ENCODE assay signal across 11 mouse cellular contexts in the genomic region with DNA sequence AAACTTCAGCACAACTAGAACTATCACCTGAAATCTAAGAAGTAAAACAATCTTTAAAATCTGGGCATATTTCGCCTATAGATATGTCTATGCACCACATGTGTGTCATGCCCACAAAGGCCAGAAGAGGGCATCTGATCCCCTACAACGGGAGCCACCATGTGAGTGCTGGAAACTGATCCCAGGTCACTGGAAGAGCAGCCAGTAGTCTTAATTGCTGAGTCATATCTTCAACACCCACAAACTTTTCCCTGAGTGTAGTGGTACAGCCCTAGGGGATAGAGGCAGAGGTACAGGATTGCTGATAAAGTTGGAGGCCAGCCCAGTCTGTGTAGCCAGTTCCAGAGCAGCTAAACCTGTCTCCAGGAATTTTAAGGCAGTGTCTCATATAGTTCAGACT. TPM values are rescaled to one million over a fixed set of nuclear protein-coding genes. Genes with fewer than 3 reads are reported as not detected.
DNase-seq lines count a peak whose midpoint lies in the region; ATAC-seq and TF ChIP-seq lines count a peak whose summit lies in the region.
"Had no signal": no experiment of that assay in that cellular context is flagged by ENCODE, and none has a peak within 500 bp of the region (broad histone marks: within the 10 kb centered on the region; RNA-seq: fewer than 3 reads in every experiment).

No protein-coding gene starts in this region.

- TF ChIP-seq CTCF in bone marrow macrophage, adult 2 months (IDR thresholded peaks at IDR 0.05; ENCODE audit: low read depth, low read length): 0 out of 2 replicates have a peak, but pooled peaks have one; percentile 17

- TF ChIP-seq POLR2A in bone marrow macrophage, adult 2 months (IDR thresholded peaks at IDR 0.05; ENCODE audit: borderline replicate concordance, low read depth, low read length): no peak

- DNase-seq in kidney, postnatal 4 days: peak; percentile 43 to 47
- DNase-seq in kidney, adult 11 months: no peak
- peak; percentile 76 for DNase-seq in ES-CJ7 (ENCODE audit: low read depth, low spot score)
- peak; percentile 19 for DNase-seq in lung, postnatal 10 days
- DNase-seq in layer of hippocampus, postnatal 14 days (ENCODE audit: low spot score in 2 of 2): no peak
- DNase-seq: adrenal gland, postnatal 25 days had no signal

- ATAC-seq in cerebellum, adult (ENCODE audit: insufficient number of reproducible peaks, low FRiP score, low TSS enrichment): no peak

- no peak overlapping the region for H3K27ac ChIP-seq in bone marrow macrophage, adult 2 months (ENCODE audit: insufficient read depth, low read depth, low read length)
- H3K27ac ChIP-seq: embryonic facial prominence, embryonic 13.5 days; heart, embryonic 13.5 days had no signal

- no peaks in the 10 kb centered on the region for H3K4me1 ChIP-seq in bone marrow macrophage, adult 2 months (ENCODE audit: control insufficient read depth, insufficient read depth, low read length)
- H3K4me1 ChIP-seq: embryonic facial prominence, embryonic 13.5 days; heart, embryonic 13.5 days had no signal

- H3K4me3 ChIP-seq in bone marrow macrophage, adult 2 months (ENCODE audit: insufficient read depth, low read length): no peak overlapping the region
- H3K4me3 ChIP-seq: embryonic facial prominence, embryonic 13.5 days; heart, embryonic 13.5 days had no signal

RNA-seq across cellular contexts. Expression of a gene that starts 11.6 kb away (rescaled TPM):
- 15.8 and 17.6 TPM in 2 replicates for polyA plus RNA-seq in bone marrow macrophage, adult 2 months (2012; ENCODE audit: insufficient read depth, insufficient read length, missing spikeins)
- total RNA-seq in layer of hippocampus, postnatal 14 days (2021): 10 to 100 TPM; 46.5 to 55.6 TPM

RNA-seq across cellular contexts. Expression of a gene that starts 22.4 kb away (rescaled TPM):
- not detected in 2 replicates for polyA plus RNA-seq in bone marrow macrophage, adult 2 months (2012; ENCODE audit: insufficient read depth, insufficient read length, missing spikeins)
- total RNA-seq in layer of hippocampus, postnatal 14 days (2021): not detected

RNA-seq across cellular contexts. Expression of a gene that starts 29.1 kb away (rescaled TPM):
- not detected in 2 replicates for polyA plus RNA-seq in bone marrow macrophage, adult 2 months (2012; ENCODE audit: insufficient read depth, insufficient read length, missing spikeins)
- not detected for total RNA-seq in layer of hippocampus, postnatal 14 days (2021)
- total RNA-seq: layer of hippocampus, adult 8-10 months had no signal

RNA-seq across cellular contexts. Expression of a gene that starts 32.6 kb away (rescaled TPM):
- polyA plus RNA-seq in bone marrow macrophage, adult 2 months (2012; ENCODE audit: insufficient read depth, insufficient read length, missing spikeins): 14.2 and 15.2 TPM in 2 replicates
- total RNA-seq in layer of hippocampus, postnatal 14 days (2021): 1 to 10 TPM; 1.8 TPM

Comparison
In these comparisons a context has a peak if more than half of its experiments do, and no peak if none do; other contexts are left out.
1. DNase-seq: peak in kidney, postnatal 4 days (2 of 2), ES-CJ7 (single experiment) and lung, postnatal 10 days (single experiment); none in kidney, adult 11 months (single experiment) and layer of hippocampus, postnatal 14 days (0 of 2).